Mouse (Mus musculus): Measurements from ENCODE around the gene Eprs. TPM values are rescaled to one million over a fixed set of nuclear protein-coding genes. Genes with fewer than 3 reads are reported as not detected.

Eprs gene
- polyA plus RNA-seq, 1 experiment from 2014 or later = 151 TPM

GRCm38 (mm10) chr1:185367383-185367782, 4.5 kb downstream of the Eprs start:
- H3K4me3 ChIP-seq = no peak overlapping the region
- WGBS = 89% methylated on average over 6 of the region's 6 CpGs
- no peak overlapping the region for H3K27ac ChIP-seq
- H3K9me3 ChIP-seq (replicated peaks) = no peaks in the 10 kb centered on the region
- peaks cover 37% of the 10 kb centered on the region for H3K36me3 ChIP-seq (ENCODE audit: poor library complexity, severe bottlenecking)
- H3K4me1 ChIP-seq = peaks cover 19% of the 10 kb centered on the region
- no peaks in the 10 kb centered on the region for H3K27me3 ChIP-seq
- ATAC-seq = no peak
- no peak overlapping the region for H3K9ac ChIP-seq
- no peak overlapping the region for H3K4me2 ChIP-seq

- H3K4me1 ChIP-seq = peaks cover 7% of the 10 kb centered on the region
- H3K9ac ChIP-seq = no peak overlapping the region
- H3K9me3 ChIP-seq (replicated peaks) = no peaks in the 10 kb centered on the region
- no peaks in the 10 kb centered on the region for H3K27me3 ChIP-seq
- peaks cover 59% of the 10 kb centered on the region for H3K36me3 ChIP-seq (ENCODE audit: poor library complexity, severe bottlenecking)
- H3K4me3 ChIP-seq = no peak overlapping the region
- WGBS = 95% methylated on average over 6 of the region's 6 CpGs
- H3K4me2 ChIP-seq = no peak overlapping the region
- ATAC-seq = no peak
- no peak overlapping the region for H3K27ac ChIP-seq
Observed at GRCm38 (mm10) chr1:185369979-185370378, 7.1 kb downstream of the Eprs start.

- peaks cover 93% of the 10 kb centered on the region for H3K36me3 ChIP-seq (ENCODE audit: poor library complexity, severe bottlenecking)
- no peak overlapping the region for H3K4me2 ChIP-seq
- H3K4me3 ChIP-seq = no peak overlapping the region
- H3K4me1 ChIP-seq = no peaks in the 10 kb centered on the region
- H3K9me3 ChIP-seq (replicated peaks) = no peaks in the 10 kb centered on the region
- no peak for ATAC-seq
- no peaks in the 10 kb centered on the region for H3K27me3 ChIP-seq
- H3K27ac ChIP-seq = no peak overlapping the region
- no peak overlapping the region for H3K9ac ChIP-seq
Observed at GRCm38 (mm10) chr1:185376390-185376789, 13.5 kb downstream of the Eprs start.

GRCm38 (mm10) chr1:185377429-185377828, 14.6 kb downstream of the Eprs start:
- no peak overlapping the region for H3K4me3 ChIP-seq
- H3K27ac ChIP-seq = no peak overlapping the region
- no peak overlapping the region for H3K4me2 ChIP-seq
- no peaks in the 10 kb centered on the region for H3K27me3 ChIP-seq
- no peaks in the 10 kb centered on the region for H3K4me1 ChIP-seq
- peaks cover 92% of the 10 kb centered on the region for H3K36me3 ChIP-seq (ENCODE audit: poor library complexity, severe bottlenecking)
- ATAC-seq = no peak
- H3K9me3 ChIP-seq (replicated peaks) = no peaks in the 10 kb centered on the region
- H3K9ac ChIP-seq = no peak overlapping the region
- 96% methylated on average over 2 of the region's 2 CpGs for WGBS

- Histone ChIP-seq H3K9me3 (replicated peaks) (no peaks in the 10 kb centered on the region), H3K4me3 (no peak overlapping the region), H3K4me2 (no peak overlapping the region), H3K9ac (no peak overlapping the region), H3K27me3 (no peaks in the 10 kb centered on the region), H3K27ac (no peak overlapping the region), H3K36me3 (ENCODE audit: poor library complexity, severe bottlenecking) (peaks cover 76% of the 10 kb centered on the region), H3K4me1 (no peaks in the 10 kb centered on the region)
- WGBS = 95% methylated on average over 5 of the region's 5 CpGs
- ATAC-seq = no peak
Observed at GRCm38 (mm10) chr1:185401615-185402014, 38.8 kb downstream of the Eprs start.

- Histone ChIP-seq H3K36me3 (ENCODE audit: poor library complexity, severe bottlenecking) (peaks cover 77% of the 10 kb centered on the region), H3K4me2 (no peak overlapping the region), H3K27ac (no peak overlapping the region), H3K9ac (no peak overlapping the region), H3K27me3 (no peaks in the 10 kb centered on the region), H3K9me3 (replicated peaks) (no peaks in the 10 kb centered on the region), H3K4me3 (no peak overlapping the region), H3K4me1 (no peaks in the 10 kb centered on the region)
- ATAC-seq = no peak
- 39% methylated on average over 2 of the region's 2 CpGs for WGBS
Observed at GRCm38 (mm10) chr1:185404021-185404420, 41.2 kb downstream of the Eprs start.

- H3K4me2 ChIP-seq = no peak overlapping the region
- WGBS = 87% methylated on average over 10 of the region's 10 CpGs
- H3K27ac ChIP-seq = no peak overlapping the region
- no peak overlapping the region for H3K9ac ChIP-seq
- H3K27me3 ChIP-seq = no peaks in the 10 kb centered on the region
- H3K4me3 ChIP-seq = no peak overlapping the region
- H3K4me1 ChIP-seq = no peaks in the 10 kb centered on the region
- no peak for ATAC-seq
- no peaks in the 10 kb centered on the region for H3K9me3 ChIP-seq (replicated peaks)
- peaks cover 72% of the 10 kb centered on the region for H3K36me3 ChIP-seq (ENCODE audit: poor library complexity, severe bottlenecking)
Observed at GRCm38 (mm10) chr1:185405921-185406320, 43.1 kb downstream of the Eprs start.

- Histone ChIP-seq H3K4me3 (no peak overlapping the region), H3K27ac (no peak overlapping the region), H3K9ac (no peak overlapping the region), H3K36me3 (ENCODE audit: poor library complexity, severe bottlenecking) (peaks cover 73% of the 10 kb centered on the region), H3K9me3 (replicated peaks) (no peaks in the 10 kb centered on the region), H3K27me3 (no peaks in the 10 kb centered on the region), H3K4me1 (no peaks in the 10 kb centered on the region), H3K4me2 (no peak overlapping the region)
- WGBS = 77% methylated on average over 3 of the region's 3 CpGs
- ATAC-seq = no peak
Observed at GRCm38 (mm10) chr1:185409831-185410230, 47.0 kb downstream of the Eprs start.

- Histone ChIP-seq H3K4me2 (no peak overlapping the region), H3K9ac (no peak overlapping the region), H3K27me3 (no peaks in the 10 kb centered on the region), H3K9me3 (replicated peaks) (no peaks in the 10 kb centered on the region), H3K4me3 (no peak overlapping the region), H3K36me3 (ENCODE audit: poor library complexity, severe bottlenecking) (peaks cover 82% of the 10 kb centered on the region), H3K27ac (no peak overlapping the region), H3K4me1 (no peaks in the 10 kb centered on the region)
- ATAC-seq = no peak
- WGBS = 95% methylated on average over 9 of the region's 9 CpGs
Observed at GRCm38 (mm10) chr1:185418011-185418410, 55.2 kb downstream of the Eprs start.

GRCm38 (mm10) chr1:185419805-185420204, 57.0 kb downstream of the Eprs start:
- WGBS = 90% methylated on average over 5 of the region's 5 CpGs
- Histone ChIP-seq H3K9me3 (replicated peaks) (no peaks in the 10 kb centered on the region), H3K9ac (no peak overlapping the region), H3K4me1 (no peaks in the 10 kb centered on the region), H3K4me2 (no peak overlapping the region), H3K4me3 (no peak overlapping the region), H3K36me3 (ENCODE audit: poor library complexity, severe bottlenecking) (peaks cover 87% of the 10 kb centered on the region), H3K27ac (no peak overlapping the region), H3K27me3 (no peaks in the 10 kb centered on the region)
- no peak for ATAC-seq

- H3K27me3 ChIP-seq = no peaks in the 10 kb centered on the region
- H3K9me3 ChIP-seq (replicated peaks) = no peaks in the 10 kb centered on the region
- no peak overlapping the region for H3K27ac ChIP-seq
- no peak for ATAC-seq
- H3K4me3 ChIP-seq = no peak overlapping the region
- H3K4me1 ChIP-seq = no peaks in the 10 kb centered on the region
- no peak overlapping the region for H3K4me2 ChIP-seq
- peaks cover 88% of the 10 kb centered on the region for H3K36me3 ChIP-seq (ENCODE audit: poor library complexity, severe bottlenecking)
- no peak overlapping the region for H3K9ac ChIP-seq
- WGBS = 94% methylated on average over 6 of the region's 6 CpGs
Observed at GRCm38 (mm10) chr1:185420776-185421175, 57.9 kb downstream of the Eprs start.

GRCm38 (mm10) chr1:185426583-185426982, 63.7 kb downstream of the Eprs start:
- peaks cover 84% of the 10 kb centered on the region for H3K36me3 ChIP-seq (ENCODE audit: poor library complexity, severe bottlenecking)
- WGBS = 92% methylated on average over 5 of the region's 5 CpGs
- H3K9ac ChIP-seq = no peak overlapping the region

GRCm38 (mm10) chr1:185430488-185430887, 67.6 kb downstream of the Eprs start:
- Histone ChIP-seq H3K9ac (no peak overlapping the region), H3K36me3 (ENCODE audit: poor library complexity, severe bottlenecking) (peaks cover 48% of the 10 kb centered on the region), H3K4me2 (no peak overlapping the region), H3K4me1 (no peaks in the 10 kb centered on the region), H3K4me3 (no peak overlapping the region), H3K27me3 (no peaks in the 10 kb centered on the region), H3K27ac (no peak overlapping the region), H3K9me3 (replicated peaks) (no peaks in the 10 kb centered on the region)
- ATAC-seq = peak; percentile 63; the same call in 1 of the 2 replicates
- WGBS = 69% methylated on average over 5 of the region's 5 CpGs

More at GRCm38 (mm10) chr1:185426583-185426982, 63.7 kb downstream of the Eprs start:
- H3K27me3 ChIP-seq = no peaks in the 10 kb centered on the region
- no peak for ATAC-seq
- no peaks in the 10 kb centered on the region for H3K4me1 ChIP-seq
- H3K27ac ChIP-seq = no peak overlapping the region
- no peak overlapping the region for H3K4me2 ChIP-seq
- H3K4me3 ChIP-seq = no peak overlapping the region
- H3K9me3 ChIP-seq (replicated peaks) = no peaks in the 10 kb centered on the region
